Mouse (Mus musculus): ENCODE results near the gene Mecr.

GRCm38 (mm10) chr4:131813798-131814197 lies 29.5 kb upstream of the Mecr start:
- TF ChIP-seq POLR2A (IDR thresholded peaks at IDR 0.05; ENCODE audit: low read depth, low read length) (no peak), CTCF (IDR thresholded peaks at IDR 0.05; ENCODE audit: borderline replicate concordance, insufficient read depth, low read length) (no peak)
